Comparison of ENCODE assay signal across 8 mouse cellular contexts in the genomic region with DNA sequence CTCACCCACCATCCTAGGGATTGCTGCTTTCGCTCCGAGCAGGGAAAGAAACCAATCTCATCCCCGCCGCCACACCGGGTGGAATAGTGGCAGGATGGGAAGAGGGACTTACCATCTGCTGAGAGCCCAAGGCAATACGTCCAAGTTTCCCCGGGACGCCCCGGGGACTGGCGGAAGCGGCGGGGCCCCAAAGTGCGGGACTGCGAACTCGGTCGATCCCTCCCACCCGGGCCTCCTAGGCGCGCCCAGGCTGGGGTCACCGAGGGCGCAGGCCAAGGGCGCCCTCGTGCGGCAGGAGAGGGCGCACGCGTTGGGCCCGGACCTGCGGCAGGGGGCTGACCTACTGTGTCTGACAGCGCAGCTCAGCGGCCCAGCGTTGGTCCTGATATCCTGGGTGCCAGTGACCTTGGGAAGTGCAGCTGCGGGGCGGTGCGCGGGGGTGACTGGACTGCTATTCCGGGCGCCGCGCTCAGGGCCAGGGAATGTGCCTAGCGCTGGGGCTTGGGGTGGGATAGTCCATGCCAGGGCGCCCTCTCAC. TPM values are rescaled to one million over a fixed set of nuclear protein-coding genes. Genes with fewer than 3 reads are reported as not detected.
DNase-seq lines count a peak whose midpoint lies in the region; ATAC-seq and TF ChIP-seq lines count a peak whose summit lies in the region.

Adamtsl5 (minus strand) TSS at position 169 of the 538 bp plus-strand sequence.

- H3K27ac ChIP-seq in kidney, adult 2 months (ENCODE audit: insufficient read depth, low read depth, low read length) = no peak within 1 kb of the TSS
- no peak within 1 kb of the TSS for H3K27ac ChIP-seq in hindbrain, embryonic 16.5 days (ENCODE audit: low read depth, low read length)
- H3K27ac ChIP-seq in olfactory bulb, adult 2 months (ENCODE audit: insufficient read depth, low read depth, low read length) = no peak within 1 kb of the TSS

- H3K9ac ChIP-seq in hindbrain, embryonic 16.5 days (ENCODE audit: low read depth, low read length) = no peak within 1 kb of the TSS

- 2% methylated on average over 42 of the region's 42 CpGs for WGBS in kidney, adult 2 months
- WGBS in hindbrain, embryonic 16.5 days = 0% methylated on average over 39 of the region's 42 CpGs
- WGBS in lung, adult 2 months = 1% methylated on average over 42 of the region's 42 CpGs
- WGBS in olfactory bulb, adult 2 months = 1% methylated on average over 42 of the region's 42 CpGs

- H3K4me2 ChIP-seq in hindbrain, embryonic 16.5 days (ENCODE audit: low read length) = peak within 1 kb of the TSS; percentile 34

- no peaks in the 10 kb centered on the region for H3K9me3 ChIP-seq in hindbrain, embryonic 16.5 days (ENCODE audit: control insufficient read depth, low read length)

- no peaks in the 10 kb centered on the region for H3K27me3 ChIP-seq in kidney, adult 2 months (replicated peaks; ENCODE audit: control insufficient read depth, insufficient read depth, low read length)
- peaks cover 70% of the 10 kb centered on the region for H3K27me3 ChIP-seq in hindbrain, embryonic 16.5 days (replicated peaks; ENCODE audit: control insufficient read depth, insufficient read depth, low read length)

- H3K4me3 ChIP-seq in kidney, adult 2 months (ENCODE audit: insufficient read depth, low read depth, low read length) = peak within 1 kb of the TSS; percentile 53
- peak within 1 kb of the TSS; percentile 19 for H3K4me3 ChIP-seq in hindbrain, embryonic 16.5 days (ENCODE audit: low read length)
- peak within 1 kb of the TSS; percentile 85 for H3K4me3 ChIP-seq in lung, adult 2 months (replicated peaks; ENCODE audit: extremely low read depth, low read depth, low read length)
- peak within 1 kb of the TSS; percentile 22 for H3K4me3 ChIP-seq in olfactory bulb, adult 2 months (ENCODE audit: insufficient read depth, low read depth, low read length)

- H3K36me3 ChIP-seq in kidney, adult 2 months (ENCODE audit: control insufficient read depth, insufficient read depth, low read length) = no peaks in the 10 kb centered on the region
- no peaks in the 10 kb centered on the region for H3K36me3 ChIP-seq in hindbrain, embryonic 16.5 days (ENCODE audit: control insufficient read depth, insufficient read depth, low read length)

- peak; percentile 52 for DNase-seq in kidney, adult 2 months
- no peak for DNase-seq in kidney, adult 11 months
- peak; percentile 76 for DNase-seq in c-Kit-positive CD71-positive TER-119-positive erythroid progenitor cells, embryonic 14.5 days (ENCODE audit: low spot score)
- peak; percentile 58 to 78 for DNase-seq in gastrocnemius, adult 8-10 months (ENCODE audit: low spot score in 2 of 2)
- DNase-seq in lung, adult 2 months = no peak
- no peak for DNase-seq in layer of hippocampus, postnatal 25 days (ENCODE audit: extremely low spot score in 1 of 2, low spot score in 1 of 2)

- ATAC-seq in hindbrain, embryonic 16.5 days = no peak

- TF ChIP-seq POLR2A in kidney, adult 2 months (IDR thresholded peaks at IDR 0.05; ENCODE audit: low read depth, low read length) = no peak
- peak; percentile 54; the same call in 1 of the 2 replicates for TF ChIP-seq POLR2A in lung, adult 2 months (IDR thresholded peaks at IDR 0.05; ENCODE audit: borderline replicate concordance, extremely low read depth, low read depth, low read length)
- no peak for TF ChIP-seq POLR2A in olfactory bulb, adult 2 months (IDR thresholded peaks at IDR 0.05; ENCODE audit: insufficient read depth, low read depth, low read length)

- TF ChIP-seq CTCF in kidney, adult 2 months (conservative IDR thresholded peaks at IDR 0.05; ENCODE audit: insufficient read depth, insufficient read length, low read depth, low read length) = peak; percentile 64
- peak; percentile 44 for TF ChIP-seq CTCF in lung, adult 2 months (IDR thresholded peaks at IDR 0.05; ENCODE audit: insufficient read depth, low read length)
- TF ChIP-seq CTCF in olfactory bulb, adult 2 months (IDR thresholded peaks at IDR 0.05; ENCODE audit: insufficient read depth, low read depth, low read length) = peak; percentile 67

- H3K4me1 ChIP-seq in kidney, adult 2 months (ENCODE audit: control insufficient read depth, insufficient read depth, low read length) = peaks cover 7% of the 10 kb centered on the region
- peaks cover 4% of the 10 kb centered on the region for H3K4me1 ChIP-seq in hindbrain, embryonic 16.5 days (ENCODE audit: control insufficient read depth, insufficient read depth, low read depth, low read length)
- H3K4me1 ChIP-seq in lung, adult 2 months (ENCODE audit: control insufficient read depth, insufficient read depth, low read length) = peaks cover 26% of the 10 kb centered on the region
- H3K4me1 ChIP-seq in olfactory bulb, adult 2 months (ENCODE audit: control insufficient read depth, insufficient read depth, low read length) = peaks cover 32% of the 10 kb centered on the region

RNA-seq across cellular contexts. Expression of gene Adamtsl5, which starts in this region (rescaled TPM):
- polyA plus RNA-seq in kidney, adult 2 months (2012; rRNA removed) = 5.5 and 7.4 TPM in 2 replicates
- 10 to 100 TPM; 22.6 to 30.4 (median 26.9) TPM for total RNA-seq in gastrocnemius, adult 8-10 months (2022)
- polyA plus RNA-seq in hindbrain, embryonic 16.5 days (2015; fragmentation: Nextera tagmentation; extraction: Ambion mirVana) = 1.1 and 1.8 TPM in 2 replicates
- polyA plus RNA-seq in lung, adult 2 months (2012; rRNA removed) = 87.6 and 89.2 TPM in 2 replicates
- polyA plus RNA-seq in olfactory bulb, adult 2 months (2012; ENCODE audit: insufficient read depth, insufficient read length, low replicate concordance, missing spikeins) = not detected in 2 replicates
- 1 to 10 TPM; 3.8 to 5.5 TPM for total RNA-seq in layer of hippocampus, postnatal 25 days (2021)

Comparison
In these comparisons a context has a peak if more than half of its experiments do, and no peak if none do; other contexts are left out.
1. RNA of gene Adamtsl5 (polyA plus RNA-seq): 87.6 to 89.2 TPM in lung, adult 2 months; 5.5 to 7.4 TPM in kidney, adult 2 months, 1.1 to 1.8 TPM in hindbrain, embryonic 16.5 days and not detected in olfactory bulb, adult 2 months; every median in the first group is over 10 times any median in the second.
2. DNase-seq: peak in kidney, adult 2 months (single experiment), c-Kit-positive CD71-positive TER-119-positive erythroid progenitor cells, embryonic 14.5 days (single experiment) and gastrocnemius, adult 8-10 months (2 of 2); none in kidney, adult 11 months (single experiment), lung, adult 2 months (single experiment) and layer of hippocampus, postnatal 25 days (0 of 2).
3. H3K4me3 ChIP-seq: peak in every context shown above with its lines; median percentile 85 in lung, adult 2 months; 53 in kidney, adult 2 months; 22 in olfactory bulb, adult 2 months; 19 in hindbrain, embryonic 16.5 days.
4. Peak in every context shown above with its lines, with median percentiles within 50 percentile points of each other: CTCF ChIP-seq.